In genomic region chr14:103086671-103087324, GRCm38 (mm10) we compare ENCODE assay signal across 14 mouse cellular contexts. TPM values are rescaled to one million over a fixed set of nuclear protein-coding genes. Genes with fewer than 3 reads are reported as not detected.
DNase-seq lines count a peak whose midpoint lies in the region; ATAC-seq and TF ChIP-seq lines count a peak whose summit lies in the region.
"Had no signal": no experiment of that assay in that cellular context is flagged by ENCODE, and none has a peak within 500 bp of the region (broad histone marks: within the 10 kb centered on the region; RNA-seq: fewer than 3 reads in every experiment).

No protein-coding gene starts in this region.

- no peaks in the 10 kb centered on the region for H3K9me3 ChIP-seq in liver, embryonic 15.5 days (replicated peaks)
- H3K9me3 ChIP-seq in hindbrain, embryonic 12.5 days (replicated peaks): no peaks in the 10 kb centered on the region
- H3K9me3 ChIP-seq: hindbrain, embryonic 10.5 days had no signal

- H3K4me3 ChIP-seq in testis, adult 2 months (ENCODE audit: control insufficient read depth, low read depth, low read length): no peak overlapping the region
- peak overlapping the region; percentile 34 for H3K4me3 ChIP-seq in liver, embryonic 15.5 days (replicated peaks)
- H3K4me3 ChIP-seq in hindbrain, embryonic 12.5 days: no peak overlapping the region
- H3K4me3 ChIP-seq: hindbrain, embryonic 10.5 days had no signal

- TF ChIP-seq POLR2A in testis, adult 2 months (IDR thresholded peaks at IDR 0.05; ENCODE audit: control insufficient read depth, low read depth, low read length): no peak

- H3K4me2 ChIP-seq in liver, embryonic 15.5 days: peak overlapping the region; percentile 59
- no peak overlapping the region for H3K4me2 ChIP-seq in hindbrain, embryonic 12.5 days (replicated peaks)

- peak; percentile 96 for ATAC-seq in liver, embryonic 15.5 days (ENCODE audit: insufficient read depth)
- no peak for ATAC-seq in hindbrain, embryonic 12.5 days (ENCODE audit: low FRiP score)

- H3K9ac ChIP-seq in liver, embryonic 15.5 days: 0 out of 2 replicates have a peak overlapping the region, but pooled peaks have one; percentile 25
- H3K9ac ChIP-seq in hindbrain, embryonic 12.5 days: no peak overlapping the region

- H3K36me3 ChIP-seq in testis, adult 2 months (ENCODE audit: control insufficient read depth, insufficient read depth, low read length): peaks cover 5% of the 10 kb centered on the region
- H3K36me3 ChIP-seq in liver, embryonic 15.5 days (replicated peaks): peaks cover 75% of the 10 kb centered on the region
- peaks cover 56% of the 10 kb centered on the region for H3K36me3 ChIP-seq in hindbrain, embryonic 12.5 days

- WGBS in liver, embryonic 15.5 days (ENCODE audit: insufficient replicate concordance): 23% methylated on average over 4 of the region's 4 CpGs
- WGBS in hindbrain, embryonic 12.5 days: 95% methylated on average over 4 of the region's 4 CpGs

- no peaks in the 10 kb centered on the region for H3K27me3 ChIP-seq in testis, adult 2 months (ENCODE audit: control insufficient read depth, insufficient read depth, low read length)
- no peaks in the 10 kb centered on the region for H3K27me3 ChIP-seq in liver, embryonic 15.5 days
- H3K27me3 ChIP-seq in hindbrain, embryonic 12.5 days: no peaks in the 10 kb centered on the region

- H3K4me1 ChIP-seq in testis, adult 2 months (ENCODE audit: control insufficient read depth, insufficient read depth, low read length): no peaks in the 10 kb centered on the region
- peaks cover 46% of the 10 kb centered on the region for H3K4me1 ChIP-seq in liver, embryonic 15.5 days (replicated peaks)
- no peaks in the 10 kb centered on the region for H3K4me1 ChIP-seq in hindbrain, embryonic 12.5 days
- H3K4me1 ChIP-seq: hindbrain, embryonic 10.5 days had no signal

- DNase-seq in adrenal gland, postnatal 36 days: peak; percentile 48 to 59
- no peak for DNase-seq in adrenal gland, adult 8-10 months
- no peak for DNase-seq in testis, postnatal 14 days (ENCODE audit: low spot score)
- no peak for DNase-seq in thymus, adult 18-20 months
- no peak for DNase-seq in urinary bladder, postnatal 14 days (ENCODE audit: low spot score)
- DNase-seq: cerebellum, adult 8-10 months; gastrocnemius, postnatal 10 days; right cerebral cortex, postnatal 4 days had no signal

- TF ChIP-seq CTCF in testis, adult 2 months (IDR thresholded peaks at IDR 0.05; ENCODE audit: control insufficient read depth, insufficient read depth, insufficient replicate concordance, low read depth, low read length): no peak

- H3K27ac ChIP-seq in testis, adult 2 months (ENCODE audit: control insufficient read depth, insufficient read depth, low read depth, low read length): peak overlapping the region; percentile 16; the same call in 1 of the 2 replicates
- H3K27ac ChIP-seq in liver, embryonic 15.5 days (replicated peaks): peak overlapping the region; percentile 97
- H3K27ac ChIP-seq in hindbrain, embryonic 12.5 days: no peak overlapping the region
- H3K27ac ChIP-seq: hindbrain, embryonic 10.5 days; kidney, postnatal 0 days had no signal

RNA-seq across cellular contexts. Expression of gene Fbxl3, which starts 12.6 kb away (rescaled TPM):
- 10 to 100 TPM; 73.4 to 75.6 TPM for total RNA-seq in adrenal gland, postnatal 36 days (2021)
- total RNA-seq in adrenal gland, adult 8-10 months (2022): 10 to 100 TPM; 60.2 to 93.4 (median 85.3) TPM
- 29.4 and 33.2 TPM in 2 replicates for polyA plus RNA-seq in testis, adult 2 months (2012; rRNA removed)
- polyA plus RNA-seq in liver, embryonic 15.5 days (2015; fragmentation: Nextera tagmentation; extraction: Ambion mirVana): 12.7 and 13.7 TPM in 2 replicates
- polyA plus RNA-seq in hindbrain, embryonic 12.5 days (2016; fragmentation: Nextera tagmentation; extraction: Ambion mirVana): 32.4 and 34.5 TPM in 2 replicates

RNA-seq across cellular contexts. Expression of gene Cln5, which starts 16.8 kb away (rescaled TPM):
- total RNA-seq in adrenal gland, postnatal 36 days (2021): 10 to 100 TPM; 25.1 to 34.5 TPM
- total RNA-seq in adrenal gland, adult 8-10 months (2022): 10 to 100 TPM; 25.5 to 36.2 (median 31.6) TPM
- polyA plus RNA-seq in testis, adult 2 months (2012; rRNA removed): 2.8 and 3.2 TPM in 2 replicates
- 18.0 and 18.1 TPM in 2 replicates for polyA plus RNA-seq in liver, embryonic 15.5 days (2015; fragmentation: Nextera tagmentation; extraction: Ambion mirVana)
- polyA plus RNA-seq in hindbrain, embryonic 12.5 days (2016; fragmentation: Nextera tagmentation; extraction: Ambion mirVana): 23.0 and 25.2 TPM in 2 replicates

RNA-seq across cellular contexts. Expression of gene Acod1, which starts 40.0 kb away (rescaled TPM):
- total RNA-seq in adrenal gland, postnatal 36 days (2021): not detected
- total RNA-seq in adrenal gland, adult 8-10 months (2022): under 1 TPM in 1 of 4 experiments, not detected in 3; 0.20 TPM
- polyA plus RNA-seq in testis, adult 2 months (2012; rRNA removed): not detected in 2 replicates
- 0.03 and 0.06 TPM in 2 replicates for polyA plus RNA-seq in liver, embryonic 15.5 days (2015; fragmentation: Nextera tagmentation; extraction: Ambion mirVana)
- not detected in 2 replicates for polyA plus RNA-seq in hindbrain, embryonic 12.5 days (2016; fragmentation: Nextera tagmentation; extraction: Ambion mirVana)
- total RNA-seq: gastrocnemius, postnatal 10 days had no signal
- polyA plus RNA-seq: C2C12; hindbrain, embryonic 10.5 days; kidney, postnatal 0 days had no signal

Comparison
In these comparisons a context has a peak if more than half of its experiments do, and no peak if none do; other contexts are left out.
1. DNase-seq: peak in adrenal gland, postnatal 36 days (2 of 2); none in adrenal gland, adult 8-10 months (single experiment), testis, postnatal 14 days (single experiment), thymus, adult 18-20 months (0 of 2) and urinary bladder, postnatal 14 days (single experiment).